Mouse (Mus musculus) limb, embryonic 14.5 days (tissue): ENCODE measurements around the gene Lef1. TPM values are rescaled to one million over a fixed set of nuclear protein-coding genes. Genes with fewer than 3 reads are reported as not detected.

Source experiments
- ATAC-seq: fragments of 200-750 bp; cut with Nextera tagmentation; 2 replicates; pipeline ENCODE4 v1.8.0; 2017; ENCODE audit warnings: low read depth, moderate number of reproducible peaks, moderate TSS enrichment; ENCODE audit not compliant: low FRiP score
- DNase-seq: peaks from one replicate; pipeline ENCODE4 v3.0.0-alpha.2; 2015; ENCODE audit warnings: low spot score
- H3K27ac ChIP-seq: fragments of 300-500 bp; sonication (generic); replicated peaks from 2 replicates; pipeline ENCODE4 v1.5.1; 2014; ENCODE audit warnings: low read depth, mild to moderate bottlenecking, low read length, moderate library complexity, mixed read lengths
- H3K27me3 ChIP-seq: fragments of 300-500 bp; sonication (generic); 2 replicates; pipeline ENCODE4 v1.6.1; 2014; ENCODE audit warnings: low read length, mixed read lengths; ENCODE audit not compliant: control insufficient read depth, insufficient read depth
- H3K36me3 ChIP-seq: fragments of 300-500 bp; sonication (generic); 2 replicates; pipeline ENCODE4 v1.6.1; 2014; ENCODE audit warnings: mild to moderate bottlenecking, low read length, moderate library complexity, mixed read lengths; ENCODE audit not compliant: control insufficient read depth, insufficient read depth
- H3K4me1 ChIP-seq: fragments of 300-500 bp; sonication (generic); 2 replicates; pipeline ENCODE4 v1.6.1; 2014; ENCODE audit warnings: antibody characterized with exemption, low read length, mixed read lengths; ENCODE audit not compliant: control insufficient read depth, insufficient read depth
- H3K4me2 ChIP-seq: fragments of 300-500 bp; sonication (generic); replicated peaks from 2 replicates; pipeline ENCODE4 v1.6.1; 2014; ENCODE audit warnings: low read depth, mild to moderate bottlenecking, low read length, moderate library complexity; ENCODE audit not compliant: severe bottlenecking
- H3K4me3 ChIP-seq: fragments of 300-500 bp; sonication (generic); replicated peaks from 2 replicates; pipeline ENCODE4 v1.5.1; 2014; ENCODE audit warnings: low read length
- H3K9ac ChIP-seq: fragments of 300-500 bp; sonication (generic); 2 replicates; pipeline ENCODE4 v1.6.1; 2014; ENCODE audit warnings: mild to moderate bottlenecking, low read depth, low read length, moderate library complexity; ENCODE audit not compliant: severe bottlenecking
- H3K9me3 ChIP-seq: fragments of 300-500 bp; sonication (generic); 2 replicates; pipeline ENCODE4 v1.6.1; 2016; ENCODE audit warnings: low read length; ENCODE audit not compliant: control insufficient read depth
- POLR2A ChIP-seq: fragments of 200-500 bp; IDR thresholded peaks from 2 replicates; pipeline ENCODE4 v1.8.0; 2012; ENCODE audit warnings: inconsistent platforms, mild to moderate bottlenecking, moderate library complexity, borderline replicate concordance; ENCODE audit not compliant: insufficient read depth, insufficient read length; ENCODE audit errors: extremely low read depth
- WGBS: fragments of 180-500 bp; shearing (Covaris S2); extraction: QIAGEN DNeasy Blood & Tissue Kit; methylation state at CpG from one replicate; pipeline ENCODE4 v1.1.7; 2014; 5-methylcytosine and 5-hydroxymethylcytosine counted together
- polyA plus RNA-seq, 2 experiments: library from polyadenylated mRNA; depleted of rRNA in 1 of 2; stranded (reverse) in 1 of 2; unstranded in 1 of 2; fragments of >200 nt; fragmentation: Nextera tagmentation in 1 of 2; extraction: Ambion mirVana in 1 of 2; gene quantifications; 2 replicates each; pipeline versions ENCODE4 v1.2.1 to v1.2.3; 2012 to 2014

Gene Lef1
- polyA plus RNA-seq, 2 experiments = 30.8 to 39.9 TPM

GRCm38 (mm10) chr3:131247447-131247846, 137.2 kb downstream of the Lef1 start:
- Histone ChIP-seq H3K4me1 (no peaks in the 10 kb centered on the region), H3K36me3 (peaks cover 29% of the 10 kb centered on the region), H3K4me2 (no peak overlapping the region), H3K9ac (no peak overlapping the region), H3K27me3 (no peaks in the 10 kb centered on the region), H3K27ac (no peak overlapping the region), H3K9me3 (no peaks in the 10 kb centered on the region), H3K4me3 (no peak overlapping the region)
- no peak for TF ChIP-seq POLR2A
- 73% methylated on average over 6 of the region's 6 CpGs for WGBS
- ATAC-seq (no peak), DNase-seq (no peak)

- H3K27ac ChIP-seq = no peak overlapping the region
- H3K9me3 ChIP-seq = no peaks in the 10 kb centered on the region
- TF ChIP-seq POLR2A = no peak
- H3K4me3 ChIP-seq = no peak overlapping the region
- ATAC-seq (no peak), DNase-seq (no peak)
- 90% methylated on average over 5 of the region's 5 CpGs for WGBS
- H3K36me3 ChIP-seq = peaks cover 27% of the 10 kb centered on the region
- H3K4me2 ChIP-seq = no peak overlapping the region
- H3K27me3 ChIP-seq = no peaks in the 10 kb centered on the region
- H3K4me1 ChIP-seq = no peaks in the 10 kb centered on the region
- H3K9ac ChIP-seq = no peak overlapping the region
These were observed 137.6 kb downstream of the Lef1 start for GRCm38 (mm10) chr3:131247851-131248250.

GRCm38 (mm10) chr3:131248444-131248843, 138.2 kb downstream of the Lef1 start:
- ATAC-seq (no peak), DNase-seq (no peak)
- TF ChIP-seq POLR2A = no peak
- Histone ChIP-seq H3K27me3 (no peaks in the 10 kb centered on the region), H3K9ac (no peak overlapping the region), H3K4me3 (no peak overlapping the region), H3K36me3 (peaks cover 27% of the 10 kb centered on the region), H3K9me3 (no peaks in the 10 kb centered on the region), H3K4me2 (no peak overlapping the region), H3K27ac (no peak overlapping the region), H3K4me1 (no peaks in the 10 kb centered on the region)
- 89% methylated on average over 10 of the region's 10 CpGs for WGBS

- 86% methylated on average over 2 of the region's 2 CpGs for WGBS
- Histone ChIP-seq H3K36me3 (peaks cover 22% of the 10 kb centered on the region), H3K27me3 (no peaks in the 10 kb centered on the region), H3K27ac (no peak overlapping the region), H3K4me2 (no peak overlapping the region), H3K4me1 (no peaks in the 10 kb centered on the region), H3K9ac (no peak overlapping the region), H3K9me3 (no peaks in the 10 kb centered on the region), H3K4me3 (no peak overlapping the region)
- no peak for DNase-seq
- ATAC-seq = no peak
- no peak for TF ChIP-seq POLR2A
These were observed 140.0 kb downstream of the Lef1 start for GRCm38 (mm10) chr3:131250283-131250682.

GRCm38 (mm10) chr3:131250978-131251377, 140.7 kb downstream of the Lef1 start:
- H3K4me2 ChIP-seq = no peak overlapping the region
- H3K27me3 ChIP-seq = no peaks in the 10 kb centered on the region
- WGBS = 88% methylated on average over 13 of the region's 13 CpGs
- ATAC-seq (no peak), DNase-seq (no peak)
- no peaks in the 10 kb centered on the region for H3K4me1 ChIP-seq
- H3K9ac ChIP-seq = no peak overlapping the region
- no peak overlapping the region for H3K27ac ChIP-seq
- TF ChIP-seq POLR2A = no peak
- H3K9me3 ChIP-seq = no peaks in the 10 kb centered on the region
- H3K36me3 ChIP-seq = peaks cover 22% of the 10 kb centered on the region
- H3K4me3 ChIP-seq = no peak overlapping the region

GRCm38 (mm10) chr3:131251601-131252000, 141.3 kb downstream of the Lef1 start:
- Histone ChIP-seq H3K4me2 (no peak overlapping the region), H3K4me3 (no peak overlapping the region), H3K4me1 (no peaks in the 10 kb centered on the region), H3K36me3 (peaks cover 22% of the 10 kb centered on the region), H3K9me3 (no peaks in the 10 kb centered on the region), H3K27ac (no peak overlapping the region), H3K9ac (no peak overlapping the region), H3K27me3 (no peaks in the 10 kb centered on the region)
- WGBS = 91% methylated on average over 7 of the region's 7 CpGs
- DNase-seq = no peak
- no peak for TF ChIP-seq POLR2A
- no peak for ATAC-seq
